Mouse (Mus musculus) testis, adult 2 months (tissue): ENCODE results near the gene Kpna7.
"Not testable (repeated sequence)": the region's sequence is repeated elsewhere in the genome, so short reads cannot be mapped to it uniquely, and the experiment has no call there.

Experiments
- CTCF ChIP-seq: fragments of 200-500 bp; IDR thresholded peaks from 2 replicates; pipeline ENCODE4 v1.5.1; 2012; ENCODE audit warnings: low read depth, mild to moderate bottlenecking, inconsistent platforms, low read length, moderate library complexity; ENCODE audit not compliant: control insufficient read depth, insufficient read depth, insufficient replicate concordance
- POLR2A ChIP-seq: fragments of 200-500 bp; IDR thresholded peaks from 2 replicates; pipeline ENCODE4 v1.6.1; 2012; ENCODE audit warnings: low read depth, mild to moderate bottlenecking, inconsistent platforms, low read length, moderate library complexity; ENCODE audit not compliant: control insufficient read depth

GRCm38 (mm10) chr5:145016761-145017160 lies 67.1 kb downstream of the Kpna7 start:
- not testable (repeated sequence) for TF ChIP-seq CTCF, POLR2A
